Mouse (Mus musculus): ENCODE measurements around the gene Atg3. TPM values are rescaled to one million over a fixed set of nuclear protein-coding genes. Genes with fewer than 3 reads are reported as not detected.

The Atg3 gene
- polyA plus RNA-seq, 1 experiment: 26.2 TPM

DNA sequence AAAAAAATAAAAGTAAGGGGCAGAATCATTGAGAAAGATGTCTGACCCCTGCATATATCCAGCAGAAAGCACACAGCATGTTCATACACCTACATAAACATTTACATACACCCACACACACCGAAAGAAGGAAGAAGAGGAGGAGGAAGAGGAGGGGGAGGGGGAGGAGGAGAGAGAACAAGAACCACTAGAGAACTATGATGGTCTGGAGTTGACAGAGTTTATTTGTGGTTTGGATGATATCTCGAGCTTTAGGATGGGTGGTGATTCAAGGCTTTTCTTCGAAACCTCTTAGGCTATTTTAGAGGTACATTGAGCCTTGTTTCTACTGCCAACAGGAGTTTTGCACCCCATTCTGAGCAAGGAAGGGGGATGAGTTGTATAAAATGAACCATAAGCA, 64.2 kb downstream of the Atg3 start:
- no peak overlapping the region for H3K27ac ChIP-seq (ENCODE audit: control insufficient read depth, insufficient read depth, low read depth, low read length, poor library complexity)
- H3K4me1 ChIP-seq (ENCODE audit: control insufficient read depth, insufficient read depth, low read length): no peaks in the 10 kb centered on the region; the same call in 1 of the 2 replicates
- WGBS: 6% methylated on average over 3 of the region's 3 CpGs
- no peak overlapping the region for H3K4me3 ChIP-seq (replicated peaks; ENCODE audit: control insufficient read depth, low read depth, low read length)
- TF ChIP-seq POLR2A (IDR thresholded peaks at IDR 0.05; ENCODE audit: borderline replicate concordance, control insufficient read depth, low read depth, low read length) (no peak), CTCF (IDR thresholded peaks at IDR 0.05; ENCODE audit: control insufficient read depth, insufficient read depth, low read length) (no peak)

DNA sequence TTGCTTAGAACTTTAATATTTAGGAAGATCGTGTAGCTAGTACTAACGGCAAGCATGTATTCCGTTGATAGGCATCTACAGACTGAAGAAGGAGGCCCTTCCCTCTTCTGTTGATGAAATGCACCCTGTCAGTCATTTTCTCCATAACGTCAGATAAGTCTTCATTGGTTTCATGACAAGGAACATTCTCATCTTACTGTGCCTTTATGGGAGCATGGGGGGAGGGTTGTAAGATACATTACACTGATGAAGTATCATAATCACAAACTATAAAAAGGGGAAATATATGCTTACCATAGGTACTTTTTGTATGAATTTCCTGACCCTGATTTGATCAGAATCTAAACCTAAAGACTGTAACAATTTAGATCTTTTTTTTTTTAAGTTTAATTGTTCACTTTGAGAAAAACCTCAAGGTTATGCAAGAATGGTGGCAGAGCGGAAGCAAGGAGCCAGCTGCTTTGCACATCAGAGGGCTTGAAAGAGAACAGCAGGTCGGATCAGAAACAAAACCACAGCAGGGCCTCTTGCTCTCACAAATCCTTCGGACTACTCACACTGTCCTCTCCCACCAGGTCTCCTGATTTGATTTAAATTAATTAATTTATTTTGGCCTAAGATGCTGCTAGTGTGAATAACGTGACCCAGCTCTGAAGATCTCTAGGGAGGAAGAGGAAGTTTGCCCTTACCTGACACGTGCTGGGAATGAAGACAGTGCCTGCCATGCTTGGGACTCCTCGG, 65.2 kb downstream of the Atg3 start, which contains the start of gene Btla:
TSS of gene Btla (plus strand) at position 668 of the 741 bp plus-strand sequence.
- H3K4me1 ChIP-seq (ENCODE audit: control insufficient read depth, insufficient read depth, low read length): no peaks in the 10 kb centered on the region; the same call in 1 of the 2 replicates
- no peak for TF ChIP-seq POLR2A (IDR thresholded peaks at IDR 0.05; ENCODE audit: borderline replicate concordance, control insufficient read depth, low read depth, low read length)
- TF ChIP-seq CTCF (IDR thresholded peaks at IDR 0.05; ENCODE audit: control insufficient read depth, insufficient read depth, low read length): no peak
- H3K27ac ChIP-seq (ENCODE audit: control insufficient read depth, insufficient read depth, low read depth, low read length, poor library complexity): peak within 1 kb of the TSS; percentile 68; the same call in 1 of the 2 replicates
- WGBS: 5% methylated on average over 10 of the region's 10 CpGs
- H3K4me3 ChIP-seq (replicated peaks; ENCODE audit: control insufficient read depth, low read depth, low read length): peak within 1 kb of the TSS; percentile 63

DNA sequence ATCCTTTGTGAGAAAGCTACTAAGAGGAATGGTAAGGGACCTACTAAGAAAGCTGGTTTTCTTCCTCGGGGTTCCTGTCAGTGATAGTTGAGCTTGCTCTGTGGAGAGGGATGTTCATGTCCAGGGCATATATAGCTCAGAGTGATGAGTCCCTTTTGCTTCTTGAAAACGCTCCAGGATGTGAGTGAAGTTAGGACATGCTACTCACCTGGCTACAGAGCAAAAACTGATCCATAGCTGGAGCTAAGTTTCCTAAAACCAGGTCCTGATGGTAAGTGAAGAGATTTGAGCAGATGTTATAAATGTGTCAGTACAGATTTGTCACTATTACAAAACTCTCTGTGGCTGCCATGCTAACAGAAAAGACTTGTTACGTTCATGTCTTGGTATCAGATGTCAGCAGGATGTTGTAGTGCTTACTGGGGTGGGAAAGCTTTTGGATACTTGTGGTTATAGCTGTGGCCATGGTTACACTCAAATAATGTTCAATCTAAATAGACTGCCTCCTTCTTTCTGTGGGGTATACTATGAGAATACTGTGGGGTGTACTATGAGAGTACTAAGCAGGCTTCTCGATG, 65.9 kb downstream of the Atg3 start:
- 30% methylated on average over 4 of the region's 4 CpGs for WGBS
- Histone ChIP-seq H3K27ac (ENCODE audit: control insufficient read depth, insufficient read depth, low read depth, low read length, poor library complexity) (peak overlapping the region; percentile 68; the same call in 1 of the 2 replicates), H3K4me1 (ENCODE audit: control insufficient read depth, insufficient read depth, low read length) (no peaks in the 10 kb centered on the region; the same call in 1 of the 2 replicates), H3K4me3 (replicated peaks; ENCODE audit: control insufficient read depth, low read depth, low read length) (peak overlapping the region; percentile 63)
- TF ChIP-seq CTCF (IDR thresholded peaks at IDR 0.05; ENCODE audit: control insufficient read depth, insufficient read depth, low read length) (no peak), POLR2A (IDR thresholded peaks at IDR 0.05; ENCODE audit: borderline replicate concordance, control insufficient read depth, low read depth, low read length) (no peak)

DNA sequence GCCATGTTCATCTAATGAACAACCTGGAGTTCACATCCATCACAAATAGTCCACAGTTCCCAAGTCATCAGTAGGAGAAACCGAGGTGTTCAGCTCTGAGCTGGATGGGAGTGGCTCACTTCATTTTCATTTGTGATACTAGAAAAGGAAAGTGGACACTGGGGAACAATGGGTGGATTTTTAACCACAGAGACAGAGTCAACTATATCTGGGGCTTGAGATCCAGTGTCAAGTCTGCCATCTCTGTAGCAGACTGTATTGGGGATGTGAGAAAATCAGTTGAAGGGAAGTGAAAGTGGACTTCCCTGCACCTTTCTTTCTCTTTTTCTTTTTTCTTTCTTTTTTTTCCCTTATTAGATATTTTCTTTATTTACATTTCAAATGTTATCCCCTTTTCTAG, 68.4 kb downstream of the Atg3 start:
- H3K4me3 ChIP-seq (replicated peaks; ENCODE audit: control insufficient read depth, low read depth, low read length): no peak overlapping the region
- no peak overlapping the region for H3K27ac ChIP-seq (ENCODE audit: control insufficient read depth, insufficient read depth, low read depth, low read length, poor library complexity)
- WGBS: 62% methylated on average over 1 of the region's 1 CpGs

DNA sequence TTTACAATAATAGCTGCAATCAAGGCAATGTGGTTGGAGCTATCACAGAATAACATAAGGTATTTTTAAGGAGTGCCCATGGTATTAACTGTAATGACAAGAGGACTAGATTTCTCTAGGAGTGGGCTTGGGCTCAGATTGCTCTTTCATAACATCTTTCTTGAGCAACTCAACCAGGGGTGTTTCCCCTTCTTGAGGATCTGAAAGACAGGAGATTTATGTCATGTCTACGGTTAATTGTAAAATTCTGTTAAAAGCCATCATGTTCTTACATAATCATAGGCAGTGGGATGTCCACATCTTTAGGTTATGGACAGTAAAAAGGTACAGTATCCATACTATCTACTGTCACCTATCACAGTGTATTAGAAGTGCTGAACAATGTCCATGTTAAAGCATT, 72.7 kb downstream of the Atg3 start:
- Histone ChIP-seq H3K4me3 (replicated peaks; ENCODE audit: control insufficient read depth, low read depth, low read length) (no peak overlapping the region), H3K27ac (ENCODE audit: control insufficient read depth, insufficient read depth, low read depth, low read length, poor library complexity) (no peak overlapping the region), H3K4me1 (ENCODE audit: control insufficient read depth, insufficient read depth, low read length) (peaks cover 1% of the 10 kb centered on the region; the same call in 1 of the 2 replicates)
- WGBS: 9% methylated on average over 1 of the region's 1 CpGs
- TF ChIP-seq POLR2A (IDR thresholded peaks at IDR 0.05; ENCODE audit: borderline replicate concordance, control insufficient read depth, low read depth, low read length) (no peak), CTCF (IDR thresholded peaks at IDR 0.05; ENCODE audit: control insufficient read depth, insufficient read depth, low read length) (no peak)

More for the DNA sequence above, 68.4 kb downstream of the Atg3 start:
- H3K4me1 ChIP-seq (ENCODE audit: control insufficient read depth, insufficient read depth, low read length): no peaks in the 10 kb centered on the region; the same call in 1 of the 2 replicates
- no peak for TF ChIP-seq CTCF (IDR thresholded peaks at IDR 0.05; ENCODE audit: control insufficient read depth, insufficient read depth, low read length)
- no peak for TF ChIP-seq POLR2A (IDR thresholded peaks at IDR 0.05; ENCODE audit: borderline replicate concordance, control insufficient read depth, low read depth, low read length)

DNA sequence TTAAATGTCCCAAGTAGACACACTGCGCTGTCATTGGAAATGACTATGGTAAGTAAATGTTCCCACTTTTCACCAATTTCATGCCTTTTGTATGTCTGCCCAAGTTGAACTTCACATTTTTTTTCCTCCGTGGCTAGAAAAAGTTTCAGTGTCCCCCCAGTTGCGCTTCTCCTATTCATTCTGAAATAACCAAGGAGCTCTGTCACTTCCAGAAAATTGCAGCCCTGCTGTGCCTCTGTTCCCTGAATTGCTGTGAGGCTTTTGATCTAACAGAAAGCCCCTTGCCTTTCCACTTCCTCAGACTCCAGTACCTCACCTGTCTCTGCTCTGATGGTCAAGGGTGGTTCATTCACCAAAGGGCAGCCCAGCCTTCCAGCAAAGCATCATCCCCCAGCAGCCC, 74.4 kb downstream of the Atg3 start:
- Histone ChIP-seq H3K4me1 (ENCODE audit: control insufficient read depth, insufficient read depth, low read length) (peaks cover 1% of the 10 kb centered on the region; the same call in 1 of the 2 replicates), H3K27ac (ENCODE audit: control insufficient read depth, insufficient read depth, low read depth, low read length, poor library complexity) (no peak overlapping the region), H3K4me3 (replicated peaks; ENCODE audit: control insufficient read depth, low read depth, low read length) (no peak overlapping the region)
- TF ChIP-seq POLR2A (IDR thresholded peaks at IDR 0.05; ENCODE audit: borderline replicate concordance, control insufficient read depth, low read depth, low read length): no peak
- TF ChIP-seq CTCF (IDR thresholded peaks at IDR 0.05; ENCODE audit: control insufficient read depth, insufficient read depth, low read length): no peak
- WGBS: 63% methylated on average over 3 of the region's 3 CpGs

Other genes with a start within 250 kb of the Atg3 start
- gene Cd200r3, start 215.1 kb upstream of the Atg3 start, polyA plus RNA-seq (2011; ENCODE audit: insufficient read depth, insufficient read length, low replicate concordance, missing spikeins): 4.6 TPM in 1 of 2 replicates, not detected in the other
- 15.2 and 15.6 TPM in 2 replicates for gene Ccdc80, start 65.4 kb upstream of the Atg3 start, polyA plus RNA-seq (2011; ENCODE audit: insufficient read depth, insufficient read length, low replicate concordance, missing spikeins)
- gene Slc35a5, start 79 bp upstream of the Atg3 start, polyA plus RNA-seq (2011; ENCODE audit: insufficient read depth, insufficient read length, low replicate concordance, missing spikeins): 4.4 and 5.4 TPM in 2 replicates
- gene Btla, start 65.5 kb downstream of the Atg3 start, polyA plus RNA-seq (2011; ENCODE audit: insufficient read depth, insufficient read length, low replicate concordance, missing spikeins): 12.7 and 20.5 TPM in 2 replicates